22 mouse cellular contexts compared by ENCODE assay signal in genomic region chr7:144905514-144905913, GRCm38 (mm10). TPM values are rescaled to one million over a fixed set of nuclear protein-coding genes. Genes with fewer than 3 reads are reported as not detected.
DNase-seq lines count a peak whose midpoint lies in the region; ATAC-seq and TF ChIP-seq lines count a peak whose summit lies in the region.
"Not testable (repeated sequence)": the region's sequence is repeated elsewhere in the genome, so short reads cannot be mapped to it uniquely, and the experiment has no call there.
"Had no signal": no experiment of that assay in that cellular context is flagged by ENCODE, and none has a peak within 500 bp of the region (broad histone marks: within the 10 kb centered on the region; RNA-seq: fewer than 3 reads in every experiment).

No protein-coding gene starts in this region.

- peak; percentile 24; the same call in 1 of the 2 replicates for TF ChIP-seq CTCF in heart, adult 2 months (IDR thresholded peaks at IDR 0.05)
- peak; percentile 26; the same call in 1 of the 2 replicates for TF ChIP-seq CTCF in kidney, postnatal 0 days (IDR thresholded peaks at IDR 0.05; ENCODE audit: low read depth)
- TF ChIP-seq CTCF in liver, postnatal 0 days (IDR thresholded peaks at IDR 0.05; ENCODE audit: low read depth) = peak; percentile 37

- not testable (repeated sequence) for H3K4me3 ChIP-seq in heart, adult 2 months; kidney, postnatal 0 days (replicated peaks; ENCODE audit: low read depth, low read length); liver, postnatal 0 days (ENCODE audit: low read depth, low read length)

- not testable (repeated sequence) for ATAC-seq in kidney, postnatal 0 days (replicated peaks; ENCODE audit: low FRiP score, low read depth); liver, postnatal 0 days

- WGBS in heart, adult 2 months = 94% methylated on average over 3 of the region's 3 CpGs
- WGBS in kidney, postnatal 0 days = 90% methylated on average over 3 of the region's 3 CpGs
- WGBS in liver, postnatal 0 days (ENCODE audit: insufficient replicate concordance) = 78% methylated on average over 3 of the region's 3 CpGs

- not testable (repeated sequence) for H3K9ac ChIP-seq in heart, adult 2 months (ENCODE audit: low read depth, low read length); kidney, postnatal 0 days (ENCODE audit: low read depth, low read length); liver, postnatal 0 days (replicated peaks)

- H3K27ac ChIP-seq in heart, adult 2 months; kidney, postnatal 0 days; liver, postnatal 0 days (ENCODE audit: low read depth): not testable (repeated sequence)

- not testable (repeated sequence) for H3K4me1 ChIP-seq in heart, adult 2 months (ENCODE audit: control insufficient read depth, insufficient read depth, low read length); kidney, postnatal 0 days (replicated peaks; ENCODE audit: insufficient read depth, low read length); liver, postnatal 0 days (ENCODE audit: insufficient read depth)

- not testable (repeated sequence) for H3K79me2 ChIP-seq in heart, adult 2 months (replicated peaks; ENCODE audit: control insufficient read depth, insufficient read depth, low read length)

- intact Hi-C loops in heart, adult 2 months (cut with DNase I) = not testable (repeated sequence)

- not testable (repeated sequence) for TF ChIP-seq EP300 in heart, adult 2 months (IDR thresholded peaks at IDR 0.05; ENCODE audit: insufficient read depth, low read depth, low read length); liver, postnatal 0 days (IDR thresholded peaks at IDR 0.05; ENCODE audit: low read depth)

- not testable (repeated sequence) for H3K9me3 ChIP-seq in kidney, postnatal 0 days (replicated peaks; ENCODE audit: low read length); liver, postnatal 0 days (ENCODE audit: low read length)

- not testable (repeated sequence) for H3K4me2 ChIP-seq in kidney, postnatal 0 days (ENCODE audit: low read length); liver, postnatal 0 days (ENCODE audit: low read depth, low read length)

- peak; percentile 28 to 34 for DNase-seq in B cell, adult 2 months
- peak; percentile 63 for DNase-seq in ES-CJ7 (ENCODE audit: low read depth, low spot score)
- DNase-seq in R1 (ENCODE audit: low read depth, low spot score) = peak; percentile 71
- not testable (repeated sequence) for DNase-seq in heart, adult 2 months; kidney, postnatal 0 days (ENCODE audit: low spot score); liver, postnatal 0 days
- peak; percentile 41 for DNase-seq in retina, postnatal 1 day

- not testable (repeated sequence) for TF ChIP-seq POLR2A in heart, adult 2 months (IDR thresholded peaks at IDR 0.05; ENCODE audit: insufficient read depth, low read depth, low read length)

- not testable (repeated sequence) for H3K36me3 ChIP-seq in heart, adult 2 months (ENCODE audit: control insufficient read depth, insufficient read depth, low read length); kidney, postnatal 0 days (ENCODE audit: insufficient read depth, low read length); liver, postnatal 0 days (replicated peaks; ENCODE audit: insufficient read depth, low read length)

- H3K27me3 ChIP-seq in heart, adult 2 months (ENCODE audit: control insufficient read depth, insufficient read depth, low read length); kidney, postnatal 0 days (ENCODE audit: insufficient read depth, low read length): not testable (repeated sequence)
- H3K27me3 ChIP-seq in liver, postnatal 0 days (ENCODE audit: insufficient read depth, low read length) = peaks cover 12% of the 10 kb centered on the region; the same call in 1 of the 2 replicates

RNA-seq across cellular contexts. Expression of gene Fgf15, which starts 9.2 kb away (rescaled TPM):
- total RNA-seq in heart, adult 2 months (2021) = not detected
- polyA plus RNA-seq in heart, adult 2 months (2012; rRNA removed) = not detected in 2 replicates
- polyA plus RNA-seq in kidney, postnatal 0 days (2015; fragmentation: Nextera tagmentation; extraction: Ambion mirVana) = 0.87 and 0.92 TPM in 2 replicates
- not detected in 2 replicates for polyA plus RNA-seq in liver, postnatal 0 days (2015; fragmentation: Nextera tagmentation; extraction: Ambion mirVana)
- total RNA-seq: adrenal gland, postnatal 14 days; gastrocnemius, adult 18-20 months; gastrocnemius, postnatal 14 days; heart, adult 8-10 months; heart, postnatal 25 days had no signal
- polyA plus RNA-seq: activated CD4-positive, CD25-positive, alpha-beta regulatory T cell, adult 4 months; heart, embryonic 12.5 days; inflammation-experienced regulatory T-cells, adult 6 months had no signal

RNA-seq across cellular contexts. Expression of gene LTO1, which starts 9.4 kb away (rescaled TPM):
- total RNA-seq in heart, adult 2 months (2021) = 10 to 100 TPM; 12.5 to 13.1 TPM
- 12.1 and 15.7 TPM in 2 replicates for polyA plus RNA-seq in heart, adult 2 months (2012; rRNA removed)
- polyA plus RNA-seq in kidney, postnatal 0 days (2015; fragmentation: Nextera tagmentation; extraction: Ambion mirVana) = 22.4 and 25.9 TPM in 2 replicates
- 6.3 and 7.0 TPM in 2 replicates for polyA plus RNA-seq in liver, postnatal 0 days (2015; fragmentation: Nextera tagmentation; extraction: Ambion mirVana)

RNA-seq across cellular contexts. Expression of gene Ccnd1, which starts 34.2 kb away (rescaled TPM):
- 10 to 100 TPM; 28.3 to 43.6 TPM for total RNA-seq in heart, adult 2 months (2021)
- 27.3 and 31.4 TPM in 2 replicates for polyA plus RNA-seq in heart, adult 2 months (2012; rRNA removed)
- polyA plus RNA-seq in kidney, postnatal 0 days (2015; fragmentation: Nextera tagmentation; extraction: Ambion mirVana) = 212 and 227 TPM in 2 replicates
- polyA plus RNA-seq in liver, postnatal 0 days (2015; fragmentation: Nextera tagmentation; extraction: Ambion mirVana) = 10.1 TPM in 2 replicates

RNA-seq across cellular contexts. Expression of gene Fgf4, which starts 58.3 kb away (rescaled TPM):
- total RNA-seq in heart, adult 2 months (2021) = not detected
- not detected in 2 replicates for polyA plus RNA-seq in heart, adult 2 months (2012; rRNA removed)
- polyA plus RNA-seq in kidney, postnatal 0 days (2015; fragmentation: Nextera tagmentation; extraction: Ambion mirVana) = 0.13 TPM in 1 of 2 replicates, not detected in the other
- polyA plus RNA-seq in liver, postnatal 0 days (2015; fragmentation: Nextera tagmentation; extraction: Ambion mirVana) = not detected in 2 replicates
- total RNA-seq: adrenal gland, adult 18-20 months; adrenal gland, postnatal 14 days; gastrocnemius, adult 18-20 months; heart, adult 8-10 months; heart, postnatal 25 days had no signal
- polyA plus RNA-seq: activated CD4-positive, CD25-positive, alpha-beta regulatory T cell, adult 4 months; C2C12; forebrain, embryonic 12.5 days; forebrain, embryonic 16.5 days; gonadal fat pad, adult 2 months; heart, embryonic 12.5 days; hindbrain, embryonic 10.5 days; hindbrain, embryonic 14.5 days; inflammation-experienced regulatory T-cells, adult 6 months had no signal
